In the genomic region with DNA sequence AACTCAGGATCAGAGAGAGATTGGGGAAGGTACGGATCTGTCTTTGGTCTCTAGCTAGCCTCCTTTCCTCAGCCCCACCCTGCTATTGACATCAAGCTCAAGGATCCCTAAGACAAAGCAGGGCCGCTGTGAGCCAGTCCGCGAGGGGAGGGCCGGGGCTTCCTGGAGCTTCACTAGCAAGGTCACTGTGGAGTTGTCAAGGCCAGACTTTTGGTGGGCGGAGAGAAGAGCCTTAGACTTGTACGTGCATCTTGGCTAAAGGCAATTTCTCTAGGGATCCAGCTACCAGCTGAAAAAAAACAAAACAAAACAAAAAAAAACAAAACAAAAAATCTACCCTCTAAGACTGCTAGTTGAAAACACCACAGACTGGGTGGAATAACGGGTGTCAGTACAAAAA, we compare ENCODE assay signal across 8 mouse cellular contexts. TPM values are rescaled to one million over a fixed set of nuclear protein-coding genes. Genes with fewer than 3 reads are reported as not detected.
A peak's percentile ranks its signal among the peaks of the same experiment; 100 is the strongest.
DNase-seq lines count a peak whose midpoint lies in the region; ATAC-seq and TF ChIP-seq lines count a peak whose summit lies in the region.

No protein-coding gene starts in this region.

- TF ChIP-seq POLR2A in lung, adult 2 months (IDR thresholded peaks at IDR 0.05; ENCODE audit: borderline replicate concordance, extremely low read depth, low read depth, low read length): no peak

- peak overlapping the region; percentile 52; the same call in 1 of the 2 replicates for H3K4me3 ChIP-seq in lung, embryonic 14.5 days (ENCODE audit: low read depth, low read length)
- no peak overlapping the region for H3K4me3 ChIP-seq in lung, adult 2 months (replicated peaks; ENCODE audit: extremely low read depth, low read depth, low read length)
- peak overlapping the region; percentile 52 for H3K4me3 ChIP-seq in embryonic facial prominence, embryonic 15.5 days (replicated peaks)
- no peak overlapping the region for H3K4me3 ChIP-seq in hindbrain, embryonic 15.5 days
- no peak overlapping the region for H3K4me3 ChIP-seq in liver, embryonic 14.5 days (ENCODE audit: insufficient read depth in 1 of 2, low read depth in 2 of 2, low read length in 2 of 2)

- WGBS in lung, embryonic 14.5 days: 6% methylated on average over 8 of the region's 8 CpGs
- 16% methylated on average over 8 of the region's 8 CpGs for WGBS in lung, adult 2 months
- 10% methylated on average over 8 of the region's 8 CpGs for WGBS in embryonic facial prominence, embryonic 15.5 days
- WGBS in hindbrain, embryonic 15.5 days: 1% methylated on average over 8 of the region's 8 CpGs
- 7% methylated on average over 8 of the region's 8 CpGs for WGBS in liver, embryonic 14.5 days (ENCODE audit: insufficient replicate concordance)

- H3K36me3 ChIP-seq in lung, embryonic 14.5 days (ENCODE audit: insufficient read depth): no peaks in the 10 kb centered on the region
- no peaks in the 10 kb centered on the region for H3K36me3 ChIP-seq in embryonic facial prominence, embryonic 15.5 days
- no peaks in the 10 kb centered on the region for H3K36me3 ChIP-seq in hindbrain, embryonic 15.5 days
- H3K36me3 ChIP-seq in liver, embryonic 14.5 days (replicated peaks; ENCODE audit: control insufficient read depth, insufficient read depth, low read depth): no peaks in the 10 kb centered on the region

- peak; percentile 65 for DNase-seq in lung, embryonic 14.5 days
- DNase-seq in lung, adult 2 months: no peak
- DNase-seq in liver, embryonic 14.5 days (ENCODE audit: low read depth in 3 of 3, low spot score in 3 of 3): no peak
- DNase-seq in testis, postnatal 10 days (ENCODE audit: low spot score): peak; percentile 66
- no peak for DNase-seq in B cell, adult 2 months
- DNase-seq in right cerebral cortex, postnatal 14 days: no peak

- H3K27ac ChIP-seq in lung, embryonic 14.5 days (ENCODE audit: low read depth): peak overlapping the region; percentile 86; the same call in 1 of the 2 replicates
- H3K27ac ChIP-seq in embryonic facial prominence, embryonic 15.5 days (replicated peaks): 0 out of 2 replicates have a peak overlapping the region, but pooled peaks have one; percentile 66
- no peak overlapping the region for H3K27ac ChIP-seq in hindbrain, embryonic 15.5 days (replicated peaks)
- no peak overlapping the region for H3K27ac ChIP-seq in liver, embryonic 14.5 days

- TF ChIP-seq CTCF in lung, embryonic 14.5 days (IDR thresholded peaks at IDR 0.05; ENCODE audit: low read depth): no peak
- no peak for TF ChIP-seq CTCF in lung, adult 2 months (IDR thresholded peaks at IDR 0.05; ENCODE audit: insufficient read depth, low read length)
- TF ChIP-seq CTCF in liver, embryonic 14.5 days (IDR thresholded peaks at IDR 0.05; ENCODE audit: low read depth): no peak

- peaks cover 56% of the 10 kb centered on the region for H3K27me3 ChIP-seq in lung, embryonic 14.5 days (ENCODE audit: insufficient read depth, low read length)
- peaks cover 59% of the 10 kb centered on the region for H3K27me3 ChIP-seq in embryonic facial prominence, embryonic 15.5 days
- peaks cover 59% of the 10 kb centered on the region for H3K27me3 ChIP-seq in hindbrain, embryonic 15.5 days
- peaks cover 49% of the 10 kb centered on the region for H3K27me3 ChIP-seq in liver, embryonic 14.5 days (ENCODE audit: control insufficient read depth, insufficient read depth, low read length)

- H3K9me3 ChIP-seq in lung, embryonic 14.5 days (ENCODE audit: low read depth, low read length): no peaks in the 10 kb centered on the region
- H3K9me3 ChIP-seq in embryonic facial prominence, embryonic 15.5 days (replicated peaks): no peaks in the 10 kb centered on the region
- H3K9me3 ChIP-seq in hindbrain, embryonic 15.5 days: no peaks in the 10 kb centered on the region
- no peaks in the 10 kb centered on the region for H3K9me3 ChIP-seq in liver, embryonic 14.5 days (ENCODE audit: control insufficient read depth, low read length)

- no peak for ATAC-seq in lung, embryonic 14.5 days (ENCODE audit: insufficient read depth)
- no peak for ATAC-seq in embryonic facial prominence, embryonic 15.5 days (ENCODE audit: insufficient number of reproducible peaks, low FRiP score, low TSS enrichment, low read depth)
- no peak for ATAC-seq in hindbrain, embryonic 15.5 days (ENCODE audit: low FRiP score, low read depth)
- ATAC-seq in liver, embryonic 14.5 days (ENCODE audit: insufficient read depth): no peak

- H3K4me2 ChIP-seq in lung, embryonic 14.5 days: peak overlapping the region; percentile 67
- H3K4me2 ChIP-seq in embryonic facial prominence, embryonic 15.5 days (replicated peaks): peak overlapping the region; percentile 59
- H3K4me2 ChIP-seq in hindbrain, embryonic 15.5 days: peak overlapping the region; percentile 61
- peak overlapping the region; percentile 54 for H3K4me2 ChIP-seq in liver, embryonic 14.5 days (ENCODE audit: low read depth)

- TF ChIP-seq EP300 in liver, embryonic 14.5 days (IDR thresholded peaks at IDR 0.05; ENCODE audit: low read depth): no peak

- no peaks in the 10 kb centered on the region for H3K4me1 ChIP-seq in lung, embryonic 14.5 days (ENCODE audit: insufficient read depth)
- H3K4me1 ChIP-seq in lung, adult 2 months (ENCODE audit: control insufficient read depth, insufficient read depth, low read length): peaks cover 11% of the 10 kb centered on the region
- peaks cover 30% of the 10 kb centered on the region for H3K4me1 ChIP-seq in embryonic facial prominence, embryonic 15.5 days
- H3K4me1 ChIP-seq in hindbrain, embryonic 15.5 days (replicated peaks): peaks cover 25% of the 10 kb centered on the region
- H3K4me1 ChIP-seq in liver, embryonic 14.5 days (replicated peaks; ENCODE audit: control insufficient read depth in 2 of 2, insufficient read depth in 2 of 2, low read length in 1 of 2): peaks cover 0 to 9% of the 10 kb centered on the region in 2 experiments; a peak in 2 of 4 replicates

- H3K9ac ChIP-seq in lung, embryonic 14.5 days: no peak overlapping the region
- H3K9ac ChIP-seq in embryonic facial prominence, embryonic 15.5 days: no peak overlapping the region
- H3K9ac ChIP-seq in hindbrain, embryonic 15.5 days: no peak overlapping the region
- no peak overlapping the region for H3K9ac ChIP-seq in liver, embryonic 14.5 days (replicated peaks)

RNA-seq across cellular contexts. Expression of gene Pde8a, which starts 1.6 kb away (rescaled TPM):
- 6.2 and 6.8 TPM in 2 replicates for polyA plus RNA-seq in lung, embryonic 14.5 days (2014; fragmentation: Nextera tagmentation; extraction: Ambion mirVana)
- polyA plus RNA-seq in lung, adult 2 months (2012; rRNA removed): 11.1 and 14.4 TPM in 2 replicates
- 6.4 and 7.3 TPM in 2 replicates for polyA plus RNA-seq in embryonic facial prominence, embryonic 15.5 days (2015; fragmentation: Nextera tagmentation; extraction: Ambion mirVana)
- polyA plus RNA-seq in hindbrain, embryonic 15.5 days (2015; fragmentation: Nextera tagmentation; extraction: Ambion mirVana): 1.9 and 2.4 TPM in 2 replicates
- 1.5 and 1.7 TPM in 2 replicates for polyA plus RNA-seq in liver, embryonic 14.5 days (2012; rRNA removed)
- 1.3 and 1.5 TPM in 2 replicates for polyA plus RNA-seq in liver, embryonic 14.5 days (2014; fragmentation: Nextera tagmentation; extraction: Ambion mirVana)

Comparison
In these comparisons a context has a peak if more than half of its experiments do, and no peak if none do; other contexts are left out.
1. DNase-seq: peak in lung, embryonic 14.5 days (single experiment) and testis, postnatal 10 days (single experiment); none in lung, adult 2 months (single experiment), liver, embryonic 14.5 days (0 of 3), B cell, adult 2 months (0 of 2) and right cerebral cortex, postnatal 14 days (single experiment).
2. H3K4me3 ChIP-seq: peak in lung, embryonic 14.5 days (single experiment) and embryonic facial prominence, embryonic 15.5 days (single experiment); none in lung, adult 2 months (single experiment), hindbrain, embryonic 15.5 days (single experiment) and liver, embryonic 14.5 days (0 of 2).
3. H3K27ac ChIP-seq: peak in lung, embryonic 14.5 days (single experiment) and embryonic facial prominence, embryonic 15.5 days (single experiment); none in hindbrain, embryonic 15.5 days (single experiment) and liver, embryonic 14.5 days (single experiment).
4. Peak in every context shown above with its lines, with median percentiles within 50 percentile points of each other: H3K4me2 ChIP-seq.